Mouse (Mus musculus) NIH3T3 (cell line): ENCODE measurements at regions not wholly inside any gene's neighbourhood (a gene's known extent, or its start where the extent isn't known, plus 50 kb on each side); places are given as distances from the start of the nearest gene placed in this dataset.

ENCODE experiments used
- DNase-seq: peaks from one replicate; pipeline ENCODE4 v3.0.0-alpha.2; 2012; ENCODE audit warnings: low read depth

- no peak for DNase-seq
These were observed 90.1 kb upstream of the Hdac2 start for GRCm38 (mm10) chr10:36884198-36884597.

GRCm38 (mm10) chr10:36897900-36898600 lies 76.3 kb upstream of the Hdac2 start:
- DNase-seq: no peak

- DNase-seq: no peak
These were observed 65.5 kb upstream of the Hdac2 start for GRCm38 (mm10) chr10:36908861-36909260.

GRCm38 (mm10) chr10:36918037-36918436 lies 56.3 kb upstream of the Hdac2 start:
- DNase-seq: peak; percentile 32

GRCm38 (mm10) chr10:36923756-36924155 lies 50.6 kb upstream of the Hdac2 start:
- no peak for DNase-seq

GRCm38 (mm10) chr10:36924161-36924560 lies 50.2 kb upstream of the Hdac2 start:
- no peak for DNase-seq
